Mouse (Mus musculus) liver, postnatal 0 days (tissue): ENCODE measurements around the gene Rev3l.

Experiments used
- CTCF ChIP-seq: sonication (generic); IDR thresholded peaks from 2 replicates; pipeline ENCODE4 v1.5.1; 2016; ENCODE audit warnings: antibody characterized with exemption, low read depth
- EP300 ChIP-seq: IDR thresholded peaks from 2 replicates; pipeline ENCODE4 v1.6.1; 2016; ENCODE audit warnings: antibody characterized with exemption, low read depth, mild to moderate bottlenecking

DNA sequence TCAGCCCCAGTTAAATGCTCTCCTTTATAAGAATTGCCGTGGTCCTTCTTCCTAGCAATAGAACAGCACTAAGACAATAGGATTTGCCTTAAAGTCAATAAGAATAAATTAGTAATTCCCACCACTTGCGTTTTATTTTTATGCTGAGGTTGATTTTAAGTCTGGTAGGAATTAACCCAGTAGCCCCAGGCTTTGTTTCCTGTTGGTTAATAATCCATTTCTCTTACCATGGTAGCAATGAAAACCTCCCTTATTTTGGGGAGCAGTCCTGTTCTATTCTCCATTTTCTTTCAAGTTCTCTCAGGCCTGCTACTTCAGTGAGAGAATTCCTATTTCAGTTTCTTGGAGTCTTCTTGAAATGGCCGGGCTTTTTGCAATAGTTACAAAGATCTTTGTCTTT, 172.3 kb downstream of the Rev3l start:
- TF ChIP-seq CTCF (no peak), EP300 (no peak)
